Mouse (Mus musculus) retina, embryonic 14.5 days (tissue): Measurements from ENCODE around the gene Srf.

Experiments used
- DNase-seq: peaks from one replicate; pipeline ENCODE4 v3.0.0-alpha.2; 2015; ENCODE audit warnings: low spot score

Srf gene

DNA sequence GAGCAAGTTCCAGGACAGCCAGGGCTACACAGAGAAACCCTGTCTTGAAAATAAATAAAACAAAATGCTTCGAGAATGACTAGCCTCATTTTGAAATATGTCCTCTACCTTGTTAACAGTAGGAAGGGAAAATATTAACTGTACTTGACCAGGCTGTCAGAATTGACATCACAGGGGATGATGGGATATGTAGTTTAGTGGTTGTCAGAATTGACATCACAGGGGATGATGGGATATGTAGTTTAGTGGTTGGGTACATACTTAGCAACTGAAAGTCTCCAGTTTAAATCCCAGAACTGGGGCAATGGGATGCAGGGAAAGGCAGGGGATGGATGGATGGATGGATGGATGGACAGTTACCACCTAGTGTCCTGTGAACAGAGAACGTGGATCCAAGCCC lies 42.6 kb downstream of the Srf start:
- DNase-seq = no peak

DNA sequence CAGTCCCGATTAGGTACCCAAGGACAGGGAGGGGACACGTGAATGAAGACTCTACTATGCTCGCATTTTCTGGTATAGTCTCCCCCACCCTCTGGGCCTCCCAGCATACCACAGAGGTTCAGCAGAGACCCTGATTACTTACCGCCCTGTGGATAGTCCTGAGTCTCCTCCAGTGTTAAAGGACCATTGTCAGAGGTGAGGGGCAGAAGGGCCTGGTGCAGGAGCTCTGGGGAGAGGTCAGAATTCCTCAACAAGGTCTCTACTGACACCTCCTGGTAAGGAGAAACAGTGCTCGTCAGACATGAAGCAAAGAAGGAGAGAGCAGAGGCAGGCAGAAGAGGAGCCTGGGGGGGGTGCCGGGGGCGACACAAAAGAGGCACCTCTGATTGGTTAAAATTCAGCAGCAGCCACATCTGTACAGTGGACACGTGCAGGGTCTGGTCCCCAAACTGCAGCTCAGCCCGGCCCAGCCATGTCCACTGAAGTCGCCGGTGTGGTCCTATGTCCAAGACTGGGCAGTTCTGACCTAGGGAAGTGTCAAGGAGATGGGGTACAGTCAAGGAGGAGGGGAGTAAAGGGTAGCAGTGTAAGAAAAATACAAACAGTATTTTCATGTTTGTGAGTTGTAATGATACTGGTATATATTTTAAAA lies 44.8 kb downstream of the Srf start:
- peak; percentile 77 for DNase-seq

- DNase-seq = no peak
These were observed 50.4 kb downstream of the Srf start for GRCm38 (mm10) chr17:46505617-46506016.

- no peak for DNase-seq
These were observed 51.9 kb downstream of the Srf start for GRCm38 (mm10) chr17:46503847-46504638.

DNA sequence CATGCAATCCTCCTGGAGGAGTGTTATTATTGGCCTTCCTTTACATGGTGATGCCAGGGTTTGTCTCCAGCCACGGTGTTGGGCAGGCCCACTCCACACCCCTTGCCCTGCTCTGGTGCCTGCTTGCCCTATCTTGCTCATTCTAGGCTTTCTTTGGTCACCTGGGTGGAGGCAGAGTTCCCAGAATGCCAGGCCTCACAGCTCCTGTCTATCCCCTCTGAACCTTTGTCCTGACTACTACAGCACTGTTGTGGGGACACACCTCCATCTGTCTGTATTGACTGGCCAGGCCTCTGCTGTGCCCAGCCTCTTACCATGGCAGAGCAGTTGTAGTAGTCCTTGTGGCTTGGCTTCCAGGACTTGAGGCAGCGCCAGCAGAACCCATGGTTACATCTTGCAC lies 53.2 kb downstream of the Srf start:
- no peak for DNase-seq
